Mouse (Mus musculus): ENCODE results near the gene Diras1.
A peak's percentile ranks its signal among the peaks of the same experiment; 100 is the strongest.
"Not testable (repeated sequence)": the region's sequence is repeated elsewhere in the genome, so short reads cannot be mapped to it uniquely, and the experiment has no call there.

Diras1 gene

DNA sequence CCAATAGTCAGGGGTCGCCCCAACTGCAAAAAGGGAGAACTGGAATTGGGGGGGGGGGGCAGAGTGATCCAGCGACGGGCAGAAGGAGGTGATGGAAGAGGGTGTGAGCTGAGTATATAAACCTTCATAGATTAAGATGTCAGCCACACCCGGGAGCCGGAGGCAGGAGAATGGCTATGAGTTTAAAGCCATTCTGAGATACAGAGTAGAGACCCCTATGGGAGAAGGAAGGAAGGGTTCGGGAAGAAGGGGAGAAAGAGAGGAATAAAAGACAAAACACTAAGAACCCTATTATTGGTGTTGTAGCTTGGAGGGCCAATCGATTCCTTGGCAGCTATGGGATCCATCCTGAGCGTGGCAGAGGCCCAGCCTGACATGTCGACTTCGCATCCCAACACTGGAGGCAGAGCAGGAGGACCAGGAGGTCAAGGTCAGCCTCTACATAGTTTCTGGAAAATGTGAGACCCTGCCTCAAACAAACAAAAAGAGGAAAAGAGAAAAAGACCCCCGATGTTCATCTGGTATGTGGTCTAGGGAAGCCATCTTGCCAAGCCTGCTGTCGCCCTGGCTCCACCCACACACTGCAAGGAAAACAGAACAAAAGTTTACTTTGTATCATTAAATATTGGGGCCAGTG, at the start of gene Diras1:
Gene Diras1, minus strand, starts transcription at position 24 of the 637 bp plus-strand sequence.
- no peak for DNase-seq (ENCODE audit: inconsistent age in 2 of 2, low spot score in 1 of 2)

DNA sequence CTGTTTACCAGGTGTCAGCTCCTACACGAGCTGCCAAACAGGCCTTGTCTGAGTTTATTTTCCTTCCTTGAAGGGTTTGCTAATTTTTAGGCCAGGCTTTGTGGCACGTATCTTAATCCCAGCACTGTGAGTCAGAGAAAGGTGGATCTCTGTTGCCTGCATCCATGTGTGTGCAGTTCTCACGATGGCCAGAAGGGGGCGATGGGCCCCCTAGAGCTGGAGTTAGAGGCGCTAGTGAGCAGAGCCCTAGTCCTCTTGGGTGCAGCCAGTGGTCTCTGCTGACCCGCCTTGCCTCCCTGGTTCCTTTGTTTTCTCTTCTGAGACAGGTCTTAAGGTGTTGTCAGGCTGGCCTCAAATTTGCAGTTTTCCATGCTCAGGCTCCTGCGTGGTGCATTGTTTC, 48.0 kb upstream of the Diras1 start:
- DNase-seq (ENCODE audit: inconsistent age in 2 of 2, low spot score in 1 of 2), result no peak

- no peak for DNase-seq (ENCODE audit: inconsistent age in 2 of 2, low spot score in 1 of 2)
Measured at GRCm38 (mm10) chr10:81072290-81072689, 46.8 kb upstream of the Diras1 start.

DNA sequence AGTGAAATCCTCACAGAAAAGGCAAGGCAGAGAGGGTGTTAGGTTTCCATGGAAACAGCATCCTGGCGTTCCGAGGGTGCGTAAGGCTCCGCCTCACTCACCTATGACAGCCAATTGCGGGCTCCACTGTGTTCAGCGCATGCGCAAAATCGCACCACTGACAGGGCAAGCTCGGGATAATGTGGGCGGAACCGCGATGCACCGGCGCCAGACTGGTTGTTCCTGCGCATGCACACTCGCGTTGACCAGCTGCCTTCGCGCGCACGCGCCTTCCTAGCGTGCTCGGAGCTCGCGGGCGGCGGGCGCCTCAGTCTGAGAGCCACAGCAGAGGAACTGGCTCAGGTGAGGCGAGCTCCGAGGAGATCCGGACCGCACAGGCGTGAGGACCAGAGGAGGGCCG, 44.4 kb upstream of the Diras1 start, which contains the start of gene Thop1:
Gene Thop1, plus strand, starts transcription at position 200 of the 400 bp plus-strand sequence.
- peak; percentile 98 for DNase-seq (ENCODE audit: inconsistent age in 2 of 2, low spot score in 1 of 2)

- DNase-seq (ENCODE audit: inconsistent age in 2 of 2, low spot score in 1 of 2), result no peak
Measured at GRCm38 (mm10) chr10:81068706-81069105, 43.2 kb upstream of the Diras1 start.

DNA sequence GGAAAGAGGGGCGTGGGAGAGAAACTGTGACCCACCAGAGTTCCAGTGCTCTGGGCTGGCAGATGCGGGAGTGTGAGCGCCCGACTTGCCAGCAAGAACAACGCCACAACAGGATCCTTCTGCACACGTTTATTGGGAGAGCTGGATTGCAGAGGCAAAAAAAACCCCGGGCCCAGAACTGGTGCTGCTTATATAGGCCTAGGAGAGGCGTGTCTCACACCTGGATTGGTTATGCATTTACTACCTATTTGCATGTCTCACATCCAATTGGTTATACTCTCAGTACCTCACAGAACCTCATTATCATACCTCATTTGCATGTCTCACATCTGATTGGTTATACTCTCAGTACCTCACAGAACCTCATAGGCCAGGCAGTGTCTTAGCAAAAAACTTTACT, 39.1 kb upstream of the Diras1 start:
- not testable (repeated sequence) for DNase-seq (ENCODE audit: inconsistent age in 2 of 2, low spot score in 1 of 2)

- no peak for DNase-seq (ENCODE audit: inconsistent age in 2 of 2, low spot score in 1 of 2)
Measured at GRCm38 (mm10) chr10:81062710-81063109, 37.2 kb upstream of the Diras1 start.

- DNase-seq (ENCODE audit: inconsistent age in 2 of 2, low spot score in 1 of 2), result peak; percentile 99 to 100
Measured at GRCm38 (mm10) chr10:81059603-81060543, 34.4 kb upstream of the Diras1 start, which contains the start of gene Sgta. TSS of gene Sgta (minus strand) at chr10:81060181.

DNA sequence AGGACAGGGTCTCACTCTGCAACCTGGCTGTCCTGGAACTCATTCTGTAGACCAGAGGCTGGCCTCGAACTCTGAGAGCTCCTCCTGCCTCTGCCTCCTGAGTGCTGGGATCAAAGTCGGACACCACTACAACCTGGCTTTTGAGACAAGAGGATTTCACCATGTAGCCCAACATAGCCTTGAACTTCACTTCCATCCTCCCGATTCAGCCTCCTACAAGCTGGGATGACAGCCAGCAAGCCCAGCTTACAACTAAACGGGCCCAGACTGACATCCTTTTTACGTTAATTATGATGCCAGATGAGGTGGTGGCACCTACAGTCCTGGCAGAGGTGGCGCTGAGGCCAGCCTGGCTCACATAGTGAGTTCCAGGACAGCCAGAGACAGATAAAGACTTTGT, 33.4 kb upstream of the Diras1 start:
- peak in 1 of 2 experiments; percentile 75 for DNase-seq (ENCODE audit: inconsistent age in 2 of 2, low spot score in 1 of 2)

GRCm38 (mm10) chr10:81057406-81058130, 32.1 kb upstream of the Diras1 start:
- peak in 1 of 2 experiments; percentile 63 for DNase-seq (ENCODE audit: inconsistent age in 2 of 2, low spot score in 1 of 2)

- DNase-seq (ENCODE audit: inconsistent age in 2 of 2, low spot score in 1 of 2), result peak in 1 of 2 experiments; percentile 86
Measured at GRCm38 (mm10) chr10:81055802-81056340, 30.4 kb upstream of the Diras1 start.

DNA sequence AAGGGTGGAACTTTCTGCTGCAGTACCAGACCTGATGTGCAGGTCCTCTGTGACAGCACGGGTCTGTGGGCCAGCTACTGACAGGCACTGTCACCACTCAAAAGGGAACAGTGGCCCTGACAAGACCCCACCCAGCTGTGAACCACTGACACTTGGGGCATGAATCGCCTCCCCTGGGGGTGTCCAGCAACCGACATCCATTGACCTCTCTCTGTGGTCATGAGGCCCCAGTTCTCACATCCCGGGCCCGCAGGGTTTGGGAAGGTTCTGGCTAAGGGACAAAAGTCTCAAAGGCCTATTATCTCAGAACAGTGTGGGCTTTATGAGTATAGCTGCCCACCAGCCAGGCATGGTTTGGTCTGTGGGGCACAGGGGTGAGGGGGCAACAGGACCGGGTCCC, 29.7 kb upstream of the Diras1 start:
- peak in 1 of 2 experiments; percentile 51 for DNase-seq (ENCODE audit: inconsistent age in 2 of 2, low spot score in 1 of 2)

DNA sequence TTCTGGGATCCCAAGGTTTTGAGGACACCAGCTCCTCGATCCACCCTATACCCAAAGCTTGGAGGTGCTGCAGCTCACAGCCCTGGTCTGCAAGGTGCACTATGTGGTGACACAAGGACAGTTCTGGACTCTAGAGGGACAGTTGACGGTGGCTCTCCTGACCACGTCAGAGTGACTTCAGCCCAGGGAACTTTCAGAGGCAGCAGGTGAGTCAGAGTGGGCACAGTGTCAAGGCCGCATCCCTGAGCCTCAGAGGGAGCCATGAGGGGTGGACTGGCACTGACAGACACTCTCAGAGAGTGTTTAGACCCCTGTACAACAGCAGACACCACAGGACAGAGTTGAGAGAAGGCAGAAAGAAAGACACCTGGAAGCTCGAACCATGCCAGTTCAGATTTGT, 27.1 kb upstream of the Diras1 start:
- DNase-seq (ENCODE audit: inconsistent age in 2 of 2, low spot score in 1 of 2), result peak; percentile 83 to 89

DNA sequence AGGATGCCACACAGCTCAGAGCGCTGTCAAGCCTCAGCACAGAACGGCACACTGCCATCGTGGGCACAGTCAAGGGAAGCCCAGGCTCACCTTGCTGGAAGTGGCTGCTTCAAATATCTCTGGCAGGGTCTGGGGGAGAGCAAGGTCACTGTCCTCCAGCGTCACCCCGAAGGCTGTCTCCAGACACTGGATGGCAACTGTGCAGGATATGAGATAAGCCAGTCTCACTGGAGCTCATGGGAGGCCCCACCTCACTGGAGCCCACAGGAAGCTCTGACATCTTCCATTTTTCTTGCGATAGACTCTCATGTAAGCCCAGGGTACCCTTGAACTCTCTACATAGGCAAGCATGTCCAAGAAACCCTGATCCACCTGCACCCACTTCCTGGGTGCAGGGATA, 25.7 kb upstream of the Diras1 start:
- DNase-seq (ENCODE audit: inconsistent age in 2 of 2, low spot score in 1 of 2), result no peak

GRCm38 (mm10) chr10:81050645-81051044, 25.2 kb upstream of the Diras1 start:
- DNase-seq (ENCODE audit: inconsistent age in 2 of 2, low spot score in 1 of 2), result peak in 1 of 2 experiments; percentile 48

- DNase-seq (ENCODE audit: inconsistent age in 2 of 2, low spot score in 1 of 2), result not testable (repeated sequence)
Measured at GRCm38 (mm10) chr10:81045246-81045645, 19.8 kb upstream of the Diras1 start.

- peak; percentile 68 to 91 for DNase-seq (ENCODE audit: inconsistent age in 2 of 2, low spot score in 1 of 2)
Measured at GRCm38 (mm10) chr10:81041458-81042175, 16.2 kb upstream of the Diras1 start.

- DNase-seq (ENCODE audit: inconsistent age in 2 of 2, low spot score in 1 of 2), result peak; percentile 98 to 100
Measured at GRCm38 (mm10) chr10:81036988-81037580, 11.6 kb upstream of the Diras1 start, which contains the start of gene Slc39a3. TSS of gene Slc39a3 (minus strand) at chr10:81037426.

GRCm38 (mm10) chr10:81036251-81036650, 10.8 kb upstream of the Diras1 start:
- peak in 1 of 2 experiments; percentile 71 for DNase-seq (ENCODE audit: inconsistent age in 2 of 2, low spot score in 1 of 2)

GRCm38 (mm10) chr10:81033586-81033985, 8.1 kb upstream of the Diras1 start:
- DNase-seq (ENCODE audit: inconsistent age in 2 of 2, low spot score in 1 of 2), result peak; percentile 74 to 91
